Mouse (Mus musculus) C2C12 (cell line): ENCODE results near the gene Pik3r6.

Source experiments
- CTCF ChIP-seq: IDR thresholded peaks from one replicate; pipeline ENCODE4 v1.5.1; 2011; ENCODE audit not compliant: control insufficient read depth, insufficient read depth, insufficient read length
- MAX ChIP-seq: IDR thresholded peaks from one replicate; pipeline ENCODE4 v1.6.1; 2011; ENCODE audit warnings: mild to moderate bottlenecking, control low read depth
- MYOD1 ChIP-seq: IDR thresholded peaks from one replicate; pipeline ENCODE4 v1.6.1; 2011; ENCODE audit warnings: low read depth; ENCODE audit not compliant: control insufficient read depth, insufficient read length

GRCm38 (mm10) chr11:68467441-68467840 lies 35.4 kb upstream of the Pik3r6 start:
- TF ChIP-seq MYOD1 (no peak), CTCF (no peak), MAX (no peak)
